Mouse (Mus musculus) cerebellum, postnatal 4 days (tissue): ENCODE measurements at regions not wholly inside any gene's neighbourhood (a gene's known extent, or its start where the extent isn't known, plus 50 kb on each side); places are given as distances from the start of the nearest gene placed in this dataset.

ENCODE experiments used
- DNase-seq, 2 experiments: peaks; one replicate each; pipeline ENCODE4 v3.0.0; 2022; ENCODE audit warnings: low spot score in 2 of 2, mixed read lengths in 1 of 2

GRCm38 (mm10) chr2:178542032-178542431 is 111.7 kb downstream of the Cdh26 start:
- DNase-seq = peak in 1 of 2 experiments; percentile 16

- no peak for DNase-seq
Measured at GRCm38 (mm10) chr2:178544411-178544810, 114.1 kb downstream of the Cdh26 start.

- DNase-seq = no peak
Measured at GRCm38 (mm10) chr2:178545601-178546352, 115.4 kb downstream of the Cdh26 start.

- DNase-seq = no peak
Measured at GRCm38 (mm10) chr2:178546353-178546720, 116.0 kb downstream of the Cdh26 start.

- no peak for DNase-seq
Measured at GRCm38 (mm10) chr2:178546888-178547287, 116.6 kb downstream of the Cdh26 start.

GRCm38 (mm10) chr2:178548937-178549336 is 118.6 kb downstream of the Cdh26 start:
- no peak for DNase-seq

GRCm38 (mm10) chr2:178553736-178554135 is 123.4 kb downstream of the Cdh26 start:
- no peak for DNase-seq

- DNase-seq = no peak
Measured at GRCm38 (mm10) chr2:178555692-178556340, 125.5 kb downstream of the Cdh26 start.

GRCm38 (mm10) chr2:178557934-178558333 is 127.6 kb downstream of the Cdh26 start:
- no peak for DNase-seq

- no peak for DNase-seq
Measured at GRCm38 (mm10) chr2:178563287-178563686, 133.0 kb downstream of the Cdh26 start.

- DNase-seq = no peak
Measured at GRCm38 (mm10) chr2:178565368-178565818, 135.1 kb downstream of the Cdh26 start.

GRCm38 (mm10) chr2:178567493-178567892 is 137.2 kb downstream of the Cdh26 start:
- DNase-seq = no peak

GRCm38 (mm10) chr2:178572301-178572700 is 142.0 kb downstream of the Cdh26 start:
- DNase-seq = no peak

GRCm38 (mm10) chr2:178574859-178575258 is 144.5 kb downstream of the Cdh26 start:
- peak; percentile 46 to 74 for DNase-seq

GRCm38 (mm10) chr2:178575403-178575802 is 145.1 kb downstream of the Cdh26 start:
- no peak for DNase-seq

GRCm38 (mm10) chr2:178576067-178576466 is 145.7 kb downstream of the Cdh26 start:
- DNase-seq = no peak

- no peak for DNase-seq
Measured at GRCm38 (mm10) chr2:178579571-178579970, 149.2 kb downstream of the Cdh26 start.

GRCm38 (mm10) chr2:178581306-178581705 is 151.0 kb downstream of the Cdh26 start:
- DNase-seq = no peak

- DNase-seq = no peak
Measured at GRCm38 (mm10) chr2:178584970-178585566, 154.7 kb downstream of the Cdh26 start.

- DNase-seq = no peak
Measured at GRCm38 (mm10) chr2:178587134-178587636, 156.9 kb downstream of the Cdh26 start.

GRCm38 (mm10) chr2:178593743-178594142 is 163.4 kb downstream of the Cdh26 start:
- DNase-seq = no peak

GRCm38 (mm10) chr2:178594177-178594576 is 163.8 kb downstream of the Cdh26 start:
- no peak for DNase-seq
